Mouse (Mus musculus): ENCODE measurements at regions not wholly inside any gene's neighbourhood (a gene's known extent, or its start where the extent isn't known, plus 50 kb on each side); places are given as distances from the start of the nearest gene placed in this dataset.

DNA sequence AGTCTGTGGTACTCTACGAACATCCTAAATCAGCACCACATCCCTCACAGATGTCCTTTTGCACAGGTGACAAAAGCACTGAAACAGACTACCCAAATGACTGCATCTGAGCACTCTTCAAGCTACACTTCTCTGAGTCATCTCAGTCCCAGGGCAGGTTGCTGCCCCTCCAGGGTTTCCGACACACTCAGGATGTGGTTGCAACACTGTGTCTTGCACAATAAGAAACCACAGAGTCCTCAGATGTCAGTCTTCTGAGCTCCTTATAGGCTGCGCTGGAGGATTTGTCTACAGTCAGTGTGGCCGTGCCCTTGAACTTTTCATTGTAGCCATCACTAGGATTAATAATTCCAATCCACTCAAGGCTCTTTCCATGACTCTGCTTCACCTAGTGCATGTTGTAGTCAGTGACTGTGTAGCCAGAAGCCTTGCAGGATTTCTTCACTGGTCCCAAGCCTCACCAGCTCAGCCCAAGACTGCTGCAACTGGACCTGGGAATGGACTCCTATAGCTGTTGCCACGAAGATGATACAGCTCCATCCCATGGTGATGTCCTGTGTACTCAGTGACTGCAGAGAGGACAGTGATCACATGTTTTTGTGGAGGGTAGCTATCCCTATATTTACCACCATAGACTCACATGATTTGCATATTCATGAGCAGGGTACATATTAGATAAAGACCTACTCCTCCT is 1103.3 kb upstream of the Tenm3 start:
- DNase-seq, result no peak

DNA sequence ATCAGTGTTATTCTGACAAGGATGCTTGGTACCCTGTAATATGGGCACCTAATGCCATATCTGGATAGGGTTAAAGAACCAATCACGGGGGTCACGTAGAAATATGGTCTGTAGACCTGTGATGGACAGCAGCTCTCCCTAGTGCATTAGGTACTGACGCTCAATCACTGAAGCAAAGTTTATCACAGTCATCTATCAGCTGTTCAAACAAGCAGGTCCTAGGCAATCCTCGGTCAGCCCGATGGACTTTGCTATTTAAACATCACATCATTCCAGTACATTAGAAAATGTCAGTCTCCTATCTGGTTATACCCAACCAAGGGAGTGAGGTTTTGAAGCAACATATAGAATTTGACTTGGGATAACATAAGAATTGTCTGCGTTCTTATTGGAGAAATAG is 1088.4 kb upstream of the Tenm3 start:
- no peak for DNase-seq

GRCm38 (mm10) chr8:49926402-49927172 is 1082.8 kb upstream of the Tenm3 start:
- no peak for DNase-seq

DNA sequence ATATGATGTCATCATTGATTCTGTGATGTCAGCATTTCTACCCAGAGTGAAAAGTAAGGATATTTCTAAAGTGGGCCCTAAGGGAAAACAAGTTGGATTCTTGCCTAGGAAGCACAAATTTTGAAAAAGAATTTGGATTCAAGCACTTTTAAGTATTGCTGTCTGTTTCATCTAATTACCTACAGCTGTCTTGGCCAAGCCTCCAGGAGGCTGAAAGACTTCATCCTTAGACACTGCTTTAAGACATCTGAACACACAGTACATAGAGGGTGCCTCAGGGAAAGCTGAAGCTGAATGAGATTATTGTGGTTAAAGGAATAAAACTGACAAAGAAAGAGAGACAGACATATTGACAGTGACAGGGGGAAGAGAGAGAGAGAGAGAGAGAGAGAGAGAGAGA is 1061.3 kb upstream of the Tenm3 start:
- DNase-seq, result no peak

- no peak for DNase-seq
Observed at GRCm38 (mm10) chr8:49902032-49902431, 1058.3 kb upstream of the Tenm3 start.

- peak; percentile 2 for DNase-seq
Observed at GRCm38 (mm10) chr8:49901601-49902000, 1057.8 kb upstream of the Tenm3 start.
